Mouse (Mus musculus) embryonic facial prominence, embryonic 14.5 days (tissue): ENCODE results near the gene Gm20219. TPM values are rescaled to one million over a fixed set of nuclear protein-coding genes. Genes with fewer than 3 reads are reported as not detected.

Experiments
- ATAC-seq: fragments of 200-750 bp; cut with Nextera tagmentation; 2 replicates; pipeline ENCODE4 v1.8.0; 2017; ENCODE audit warnings: low read depth, moderate number of reproducible peaks, moderate TSS enrichment
- DNase-seq: peaks from one replicate; pipeline ENCODE4 v3.0.0-alpha.2; 2015; ENCODE audit warnings: low spot score
- H3K27ac ChIP-seq: fragments of 300-500 bp; sonication (generic); replicated peaks from 2 replicates; pipeline ENCODE4 v1.5.1; 2014; ENCODE audit warnings: low read depth, mild to moderate bottlenecking, low read length, moderate library complexity
- H3K27me3 ChIP-seq: fragments of 300-500 bp; sonication (generic); replicated peaks from 2 replicates; pipeline ENCODE4 v1.6.1; 2014; ENCODE audit warnings: low read length; ENCODE audit not compliant: control insufficient read depth, insufficient read depth
- H3K36me3 ChIP-seq: fragments of 300-500 bp; sonication (generic); 2 replicates; pipeline ENCODE4 v1.6.1; 2014; ENCODE audit warnings: low read length, mixed read lengths; ENCODE audit not compliant: control insufficient read depth, insufficient read depth
- H3K4me1 ChIP-seq: fragments of 300-500 bp; sonication (generic); 2 replicates; pipeline ENCODE4 v1.6.1; 2014; ENCODE audit warnings: antibody characterized with exemption, low read length; ENCODE audit not compliant: control insufficient read depth, insufficient read depth
- H3K4me2 ChIP-seq: fragments of 300-500 bp; sonication (generic); 2 replicates; pipeline ENCODE4 v1.6.1; 2014; ENCODE audit warnings: low read depth, mild to moderate bottlenecking, low read length, moderate library complexity, mixed read lengths
- H3K4me3 ChIP-seq: fragments of 300-500 bp; sonication (generic); 2 replicates; pipeline ENCODE4 v1.5.1; 2014; ENCODE audit warnings: low read depth, mild to moderate bottlenecking, low read length
- H3K9ac ChIP-seq: fragments of 300-500 bp; sonication (generic); 2 replicates; pipeline ENCODE4 v1.6.1; 2014; ENCODE audit warnings: low read depth, mild to moderate bottlenecking, low read length, moderate library complexity, mixed read lengths
- H3K9me3 ChIP-seq: fragments of 300-500 bp; sonication (generic); 2 replicates; pipeline ENCODE4 v1.6.1; 2016; ENCODE audit warnings: low read length; ENCODE audit not compliant: control insufficient read depth
- WGBS: fragments of 180-500 bp; shearing (Covaris S2); extraction: QIAGEN DNeasy Blood & Tissue Kit; methylation state at CpG from one replicate; pipeline ENCODE4 v1.1.7; 2014; 5-methylcytosine and 5-hydroxymethylcytosine counted together
- polyA plus RNA-seq: library from polyadenylated mRNA; unstranded; fragments of >200 nt; fragmentation: Nextera tagmentation; extraction: Ambion mirVana; gene quantifications from 2 replicates; pipeline ENCODE4 v1.2.1, GENCODE M21; 2014

The Gm20219 gene
- polyA plus RNA-seq, 1 experiment from 2014 or later = 3.9 TPM

DNA sequence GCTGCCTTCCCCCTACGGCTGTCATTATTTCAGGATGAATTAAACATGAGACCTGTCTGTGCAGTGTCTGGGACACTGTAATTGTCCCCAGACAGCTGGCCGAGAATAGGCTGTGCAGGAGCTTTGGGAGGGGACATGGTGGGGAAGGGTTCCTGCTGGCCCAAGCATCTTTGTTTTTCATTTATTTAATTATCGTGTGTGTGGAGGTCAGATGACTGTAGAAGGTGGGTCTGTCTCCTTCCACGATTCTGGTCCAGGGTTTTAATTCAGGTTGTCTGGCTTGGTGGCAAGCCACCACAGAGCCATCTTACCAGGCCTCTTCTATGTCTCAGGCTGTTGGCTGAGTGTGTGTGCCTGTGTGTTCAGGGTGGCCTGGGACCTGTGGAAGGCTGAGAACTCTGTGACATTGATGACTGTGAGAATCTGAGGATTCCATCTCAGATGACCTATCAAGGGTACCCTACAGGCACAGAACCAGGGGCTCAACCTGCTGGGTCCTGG, 5.5 kb downstream of the Gm20219 start:
- Histone ChIP-seq H3K27me3 (no peaks in the 10 kb centered on the region), H3K36me3 (no peaks in the 10 kb centered on the region), H3K9me3 (no peaks in the 10 kb centered on the region), H3K4me2 (no peak overlapping the region), H3K27ac (no peak overlapping the region), H3K4me1 (no peaks in the 10 kb centered on the region), H3K9ac (no peak overlapping the region), H3K4me3 (no peak overlapping the region)
- WGBS = 21% methylated on average over 4 of the region's 4 CpGs
- ATAC-seq (no peak), DNase-seq (no peak)

DNA sequence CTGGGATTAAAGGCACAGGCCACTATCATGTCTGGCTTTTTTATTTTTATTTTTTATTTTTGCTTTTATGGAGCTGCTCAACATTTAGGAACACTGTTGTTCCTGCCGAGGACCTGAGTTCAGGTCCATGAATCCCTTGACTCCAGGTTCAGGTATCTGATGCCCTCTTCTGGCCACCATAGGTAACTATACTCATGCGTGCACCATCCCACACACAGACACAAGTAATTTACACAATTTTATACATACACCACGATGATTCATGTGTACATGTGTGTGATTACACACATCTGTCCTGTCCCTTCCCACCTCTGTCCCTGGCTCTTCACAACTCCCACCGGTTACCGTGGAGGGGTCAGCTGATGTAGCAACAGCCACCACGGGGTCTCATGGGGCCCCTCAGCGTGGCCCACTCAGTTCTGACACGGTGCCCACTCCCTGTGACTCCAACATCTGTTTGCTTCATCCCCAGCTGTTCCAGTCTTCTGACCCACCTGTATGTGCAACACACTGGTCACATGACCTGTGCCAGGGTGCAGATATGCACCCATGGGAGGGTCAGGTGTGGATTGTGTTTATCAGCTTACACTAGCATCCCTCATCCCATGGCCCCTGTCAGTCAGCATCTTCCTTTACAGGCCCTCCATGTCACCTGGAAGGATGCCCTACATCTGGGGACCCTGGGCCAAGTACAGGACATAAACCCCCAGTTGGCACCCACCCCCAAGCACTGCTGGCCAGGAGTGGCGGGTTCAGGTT, 6.2 kb downstream of the Gm20219 start:
- Histone ChIP-seq H3K4me3 (no peak overlapping the region), H3K9ac (no peak overlapping the region), H3K36me3 (no peaks in the 10 kb centered on the region), H3K27ac (no peak overlapping the region), H3K27me3 (no peaks in the 10 kb centered on the region), H3K9me3 (no peaks in the 10 kb centered on the region), H3K4me1 (no peaks in the 10 kb centered on the region), H3K4me2 (no peak overlapping the region)
- WGBS = 71% methylated on average over 9 of the region's 9 CpGs
- no peak for ATAC-seq
- no peak for DNase-seq

DNA sequence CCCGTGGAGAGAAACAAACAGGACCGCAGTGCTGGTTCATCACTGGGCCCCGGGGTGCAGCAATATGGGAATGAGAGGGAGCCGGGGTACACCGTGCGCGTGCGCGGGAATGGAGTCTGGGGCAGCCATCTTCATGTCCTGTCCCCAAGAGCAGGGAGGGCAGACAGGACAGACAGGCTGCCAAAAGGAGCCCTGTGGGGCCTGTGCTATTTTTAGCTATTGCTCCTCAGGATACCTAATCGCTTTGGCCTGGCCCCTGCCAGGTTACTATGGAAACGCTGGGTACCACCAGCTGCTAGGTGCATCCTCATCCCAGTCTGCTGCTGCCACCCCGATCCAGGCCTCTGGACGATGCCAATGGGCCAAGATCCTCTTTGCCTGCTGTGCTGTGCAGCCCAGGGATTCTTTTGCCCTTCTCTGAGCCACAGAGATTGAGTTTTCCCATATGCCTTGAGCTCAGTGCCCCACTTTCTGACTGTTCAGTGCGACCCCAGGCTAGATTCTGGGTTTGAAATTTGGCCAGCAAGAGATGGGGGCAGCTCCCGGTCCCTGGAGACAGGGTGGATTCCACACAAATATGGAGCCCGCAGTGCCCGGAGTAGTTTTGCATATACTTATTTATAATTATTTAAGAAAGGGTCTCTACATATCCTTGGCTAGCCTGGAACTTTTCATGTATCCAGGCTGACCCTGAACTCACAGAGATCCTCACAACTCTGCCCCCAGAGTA, 6.9 kb downstream of the Gm20219 start:
- DNase-seq (no peak), ATAC-seq (peak; percentile 12; the same call in 1 of the 2 replicates)
- H3K27ac ChIP-seq = no peak overlapping the region
- no peaks in the 10 kb centered on the region for H3K36me3 ChIP-seq
- no peak overlapping the region for H3K4me3 ChIP-seq
- no peak overlapping the region for H3K9ac ChIP-seq
- no peaks in the 10 kb centered on the region for H3K27me3 ChIP-seq
- H3K4me1 ChIP-seq = no peaks in the 10 kb centered on the region
- 60% methylated on average over 17 of the region's 17 CpGs for WGBS
- H3K4me2 ChIP-seq = no peak overlapping the region
- H3K9me3 ChIP-seq = no peaks in the 10 kb centered on the region

DNA sequence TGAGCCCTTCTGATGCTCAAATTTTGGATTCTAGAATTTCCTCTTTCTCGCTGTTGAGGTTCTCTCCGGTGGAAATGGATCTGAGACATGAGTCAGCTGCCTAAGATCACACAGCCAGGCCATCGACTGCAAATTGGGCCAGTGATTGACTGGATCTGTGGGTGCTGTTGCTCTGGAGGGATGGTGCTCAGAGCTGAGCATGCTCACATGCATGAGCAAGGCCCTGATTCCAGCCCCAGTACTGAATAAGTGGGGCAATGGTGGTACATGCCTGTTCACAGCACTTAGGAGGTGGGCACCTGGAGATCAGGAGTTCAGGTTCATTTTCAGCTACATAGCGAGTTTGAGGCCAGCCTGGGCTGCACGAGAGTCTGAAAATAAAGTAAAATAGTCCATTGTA, 7.6 kb downstream of the Gm20219 start:
- whole genome bisulfite sequencing = 78% methylated on average over 5 of the region's 5 CpGs
- H3K9ac ChIP-seq = no peak overlapping the region

DNA sequence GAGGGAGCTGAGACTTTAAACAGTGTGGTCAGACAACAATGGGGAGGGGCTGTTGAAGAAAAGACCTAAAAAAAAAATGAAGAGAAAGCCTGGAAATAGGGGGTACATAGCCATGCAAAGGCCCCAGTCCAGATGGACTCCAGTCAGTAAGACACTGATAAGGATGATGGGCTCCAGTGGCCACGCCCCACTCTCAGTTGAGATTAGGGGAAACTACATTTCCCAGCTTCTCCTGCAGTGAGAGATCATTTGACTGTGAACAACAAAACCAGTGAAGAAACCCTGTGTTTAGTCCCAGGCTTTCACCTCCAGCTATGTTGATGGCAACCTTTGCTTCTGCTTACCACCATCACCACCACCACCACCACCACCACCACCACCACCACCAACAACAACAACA, 8.2 kb downstream of the Gm20219 start:
- WGBS = 62% methylated on average over 1 of the region's 1 CpGs
- H3K36me3 ChIP-seq = no peaks in the 10 kb centered on the region
- no peak for DNase-seq
- H3K4me2 ChIP-seq = no peak overlapping the region
- no peaks in the 10 kb centered on the region for H3K27me3 ChIP-seq
- H3K9ac ChIP-seq = no peak overlapping the region
- no peak overlapping the region for H3K4me3 ChIP-seq
- ATAC-seq = no peak
- H3K4me1 ChIP-seq = no peaks in the 10 kb centered on the region
- no peak overlapping the region for H3K27ac ChIP-seq
- H3K9me3 ChIP-seq = no peaks in the 10 kb centered on the region

More for the DNA sequence above, 7.6 kb downstream of the Gm20219 start:
- H3K4me3 ChIP-seq = no peak overlapping the region
- no peak for ATAC-seq
- no peak overlapping the region for H3K27ac ChIP-seq
- no peaks in the 10 kb centered on the region for H3K27me3 ChIP-seq
- DNase-seq = no peak
- H3K4me2 ChIP-seq = no peak overlapping the region
- no peaks in the 10 kb centered on the region for H3K4me1 ChIP-seq
- no peaks in the 10 kb centered on the region for H3K36me3 ChIP-seq
- no peaks in the 10 kb centered on the region for H3K9me3 ChIP-seq

DNA sequence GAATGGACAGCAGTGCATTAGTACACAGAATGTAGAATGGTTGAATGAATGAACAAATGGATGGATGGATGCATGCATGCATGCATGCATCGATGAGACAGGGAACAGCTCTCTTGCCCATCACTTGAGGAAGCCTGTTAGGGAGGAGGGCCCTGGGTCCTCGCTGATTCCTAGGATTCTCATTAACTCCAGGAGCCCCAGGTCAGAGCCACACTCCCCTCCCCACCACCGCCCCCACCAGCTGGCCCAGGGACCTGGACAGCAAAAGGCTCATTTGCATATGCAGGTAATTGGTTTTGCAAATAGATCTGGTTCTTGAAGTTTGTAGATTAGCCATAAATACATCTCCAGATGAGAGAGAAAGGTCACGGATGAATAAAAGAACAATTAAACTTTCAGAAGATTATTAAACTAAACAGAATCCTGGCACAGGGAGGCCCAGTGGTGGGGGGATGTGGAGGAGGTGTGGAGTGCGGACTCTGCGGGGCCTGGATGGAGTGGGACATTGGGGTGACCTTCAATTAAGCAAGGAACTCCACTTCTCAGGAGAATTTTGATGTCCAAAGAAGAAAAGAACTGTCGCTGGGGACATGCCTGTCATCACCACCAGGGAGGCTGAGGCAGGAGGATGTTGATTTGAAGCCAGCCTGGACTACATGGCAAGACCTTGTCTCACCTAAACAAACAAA, 9.3 kb downstream of the Gm20219 start:
- ATAC-seq (no peak), DNase-seq (no peak)
- WGBS = 78% methylated on average over 7 of the region's 7 CpGs

DNA sequence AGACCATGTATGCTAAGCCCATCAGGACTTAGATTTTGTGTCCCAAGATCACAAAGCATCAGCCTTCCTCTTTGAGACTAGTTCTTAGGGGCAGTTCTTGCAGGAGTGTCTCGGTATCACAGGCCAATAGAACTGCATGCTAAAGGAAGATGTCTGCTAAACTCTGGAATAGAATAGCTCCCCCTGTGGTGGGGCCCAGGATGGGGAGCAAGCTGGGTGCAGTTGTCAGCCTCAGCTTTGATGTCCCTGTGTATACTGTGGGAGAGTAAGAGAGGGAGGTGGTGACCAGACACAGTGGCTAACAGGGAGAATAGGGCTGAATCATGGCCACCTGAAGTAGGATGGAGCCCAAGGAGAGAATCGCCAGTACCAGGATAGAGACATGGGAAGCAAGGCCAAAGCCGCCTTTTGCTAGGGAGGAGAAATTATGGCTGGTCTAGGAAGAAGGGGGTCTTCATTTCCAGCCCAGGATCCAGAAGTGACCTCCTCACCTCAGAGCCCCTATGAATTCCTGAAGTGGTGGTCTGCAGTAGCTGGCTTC, 10.4 kb downstream of the Gm20219 start:
- no peak overlapping the region for H3K4me2 ChIP-seq
- DNase-seq (no peak), ATAC-seq (no peak)
- H3K27me3 ChIP-seq = no peaks in the 10 kb centered on the region
- H3K27ac ChIP-seq = no peak overlapping the region
- no peaks in the 10 kb centered on the region for H3K36me3 ChIP-seq
- no peak overlapping the region for H3K4me3 ChIP-seq
- H3K9me3 ChIP-seq = no peaks in the 10 kb centered on the region
- 84% methylated on average over 3 of the region's 3 CpGs for WGBS
- H3K4me1 ChIP-seq = no peaks in the 10 kb centered on the region
- H3K9ac ChIP-seq = no peak overlapping the region

More for the DNA sequence above, 9.3 kb downstream of the Gm20219 start:
- no peak overlapping the region for H3K4me2 ChIP-seq
- no peak overlapping the region for H3K4me3 ChIP-seq
- no peaks in the 10 kb centered on the region for H3K27me3 ChIP-seq
- H3K9me3 ChIP-seq = no peaks in the 10 kb centered on the region
- H3K9ac ChIP-seq = no peak overlapping the region
- H3K4me1 ChIP-seq = no peaks in the 10 kb centered on the region
- H3K27ac ChIP-seq = no peak overlapping the region
- H3K36me3 ChIP-seq = no peaks in the 10 kb centered on the region

DNA sequence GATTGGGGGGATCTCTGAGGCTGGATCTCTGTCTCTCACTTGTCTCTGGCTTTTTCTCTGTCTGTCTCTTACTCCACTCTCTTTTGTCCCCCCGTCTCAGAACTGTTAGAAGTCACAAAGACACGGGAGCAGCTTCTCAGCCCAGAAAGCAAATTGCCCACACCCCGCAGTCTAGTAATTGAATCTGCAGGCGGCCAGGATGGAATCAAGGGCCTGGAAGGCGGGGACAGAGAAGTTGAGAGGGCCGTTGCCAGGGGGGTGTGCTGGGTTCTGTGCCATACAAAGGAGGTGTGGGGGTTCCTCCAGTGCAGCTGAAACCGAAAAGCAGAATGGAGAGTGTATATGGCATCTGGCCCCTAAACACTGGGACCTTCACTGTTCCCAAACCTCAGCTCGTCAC, 11.5 kb downstream of the Gm20219 start:
- 36% methylated on average over 8 of the region's 8 CpGs for WGBS
- H3K36me3 ChIP-seq = no peaks in the 10 kb centered on the region
- no peak overlapping the region for H3K4me2 ChIP-seq
- no peak overlapping the region for H3K27ac ChIP-seq
- no peak overlapping the region for H3K4me3 ChIP-seq
- no peak overlapping the region for H3K9ac ChIP-seq
- no peaks in the 10 kb centered on the region for H3K9me3 ChIP-seq
- no peak for DNase-seq
- no peak for ATAC-seq
- H3K27me3 ChIP-seq = no peaks in the 10 kb centered on the region
- H3K4me1 ChIP-seq = no peaks in the 10 kb centered on the region
